Mouse (Mus musculus) heart, postnatal 0 days (tissue): ENCODE measurements around the gene Rpl26.

Source experiments
- CTCF ChIP-seq: IDR thresholded peaks from 2 replicates; pipeline ENCODE4 v1.5.1; 2016; ENCODE audit warnings: antibody characterized with exemption, control low read depth, low read depth
- EP300 ChIP-seq: IDR thresholded peaks from 2 replicates; pipeline ENCODE4 v1.6.1; 2016; ENCODE audit warnings: antibody characterized with exemption, low read depth

- TF ChIP-seq EP300 (no peak), CTCF (no peak)
Observed at GRCm38 (mm10) chr11:68893911-68894464, 7.4 kb upstream of the Rpl26 start.
